ENCODE assay signal across 17 mouse cellular contexts in genomic region chr4:136852119-136852518, GRCm38 (mm10). TPM values are rescaled to one million over a fixed set of nuclear protein-coding genes. Genes with fewer than 3 reads are reported as not detected.
"Had no signal": no experiment of that assay in that cellular context is flagged by ENCODE, and none has a peak within 500 bp of the region (broad histone marks: within the 10 kb centered on the region; RNA-seq: fewer than 3 reads in every experiment).

No protein-coding gene starts in this region.

- H3K4me3 ChIP-seq: kidney, embryonic 15.5 days; left cerebral cortex, adult 2 months; liver, embryonic 13.5 days; midbrain, embryonic 12.5 days; myocyte had no signal

- H3K4me1 ChIP-seq: liver, embryonic 13.5 days had no signal

- H3K27ac ChIP-seq: kidney, embryonic 15.5 days; left cerebral cortex, adult 2 months; liver, embryonic 13.5 days; midbrain, embryonic 12.5 days had no signal

- ATAC-seq: inflammation-experienced regulatory T-cells, adult 6 months; midbrain, embryonic 16.5 days had no signal

- H3K36me3 ChIP-seq: kidney, embryonic 15.5 days; liver, embryonic 13.5 days; midbrain, embryonic 12.5 days had no signal

- H3K27me3 ChIP-seq: liver, embryonic 13.5 days had no signal

- H3K4me2 ChIP-seq: kidney, embryonic 15.5 days; liver, embryonic 13.5 days; midbrain, embryonic 12.5 days had no signal

- DNase-seq: kidney, adult 2 months; kidney, postnatal 10 days; kidney, postnatal 36 days; layer of hippocampus, postnatal 36 days; liver, embryonic 13.5 days; lung, adult 2 months; lung, postnatal 14 days; lung, postnatal 4 days; retina, postnatal 1 day; right cerebral cortex, postnatal 25 days; thymus, postnatal 36 days had no signal

- H3K9ac ChIP-seq: kidney, embryonic 15.5 days; liver, embryonic 13.5 days; midbrain, embryonic 12.5 days had no signal

- H3K9me3 ChIP-seq: kidney, embryonic 15.5 days; liver, embryonic 13.5 days; midbrain, embryonic 12.5 days had no signal

RNA-seq across cellular contexts. Expression of gene C1qb, which starts 33.9 kb away (rescaled TPM):
- polyA plus RNA-seq: myocyte had no signal

RNA-seq across cellular contexts. Expression of gene C1qc, which starts 40.7 kb away (rescaled TPM):
- polyA plus RNA-seq: myocyte had no signal

RNA-seq across cellular contexts. Expression of gene C1qa, which starts 46.5 kb away (rescaled TPM):
- polyA plus RNA-seq: myocyte had no signal
